Mouse (Mus musculus): ENCODE data around the gene Tln2. TPM values are rescaled to one million over a fixed set of nuclear protein-coding genes. Genes with fewer than 3 reads are reported as not detected.
A peak's percentile ranks its signal among the peaks of the same experiment; 100 is the strongest.

The Tln2 gene
- polyA plus RNA-seq, 1 experiment from 2014 or later: 24.0 TPM

DNA sequence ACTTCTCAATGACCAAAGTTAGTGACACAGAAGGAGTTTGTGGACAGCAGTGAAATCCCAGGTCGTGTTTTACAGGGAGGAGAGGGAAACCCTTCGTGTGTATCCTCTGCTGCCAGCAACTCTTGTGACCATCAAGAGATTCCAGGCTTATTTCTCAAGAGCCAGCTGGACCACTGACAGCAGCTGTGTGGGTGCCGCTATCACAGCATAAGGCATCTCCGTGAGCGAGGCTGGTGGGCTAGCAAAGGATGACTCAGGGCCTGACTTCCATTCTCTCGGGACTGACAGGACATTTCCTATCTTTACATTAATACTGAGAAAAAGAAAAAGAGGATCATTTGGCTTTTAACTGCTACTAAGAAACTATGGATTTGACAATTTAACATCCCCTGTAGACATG is 283.1 kb downstream of the Tln2 start:
- Histone ChIP-seq H3K4me3 (ENCODE audit: low read length) (no peak overlapping the region), H3K4me1 (ENCODE audit: control insufficient read depth, insufficient read depth, low read length) (no peaks in the 10 kb centered on the region), H3K9ac (ENCODE audit: low read depth, low read length) (no peak overlapping the region), H3K27me3 (ENCODE audit: control insufficient read depth, insufficient read depth, low read length) (no peaks in the 10 kb centered on the region), H3K9me3 (ENCODE audit: control insufficient read depth, low read length) (no peaks in the 10 kb centered on the region), H3K4me2 (replicated peaks; ENCODE audit: low read depth, low read length) (no peak overlapping the region), H3K27ac (ENCODE audit: low read depth, low read length) (no peak overlapping the region), H3K36me3 (ENCODE audit: control insufficient read depth, insufficient read depth, low read length) (no peaks in the 10 kb centered on the region)
- WGBS: 89% methylated on average over 6 of the region's 6 CpGs
- no peak for ATAC-seq (ENCODE audit: low FRiP score, low TSS enrichment)

DNA sequence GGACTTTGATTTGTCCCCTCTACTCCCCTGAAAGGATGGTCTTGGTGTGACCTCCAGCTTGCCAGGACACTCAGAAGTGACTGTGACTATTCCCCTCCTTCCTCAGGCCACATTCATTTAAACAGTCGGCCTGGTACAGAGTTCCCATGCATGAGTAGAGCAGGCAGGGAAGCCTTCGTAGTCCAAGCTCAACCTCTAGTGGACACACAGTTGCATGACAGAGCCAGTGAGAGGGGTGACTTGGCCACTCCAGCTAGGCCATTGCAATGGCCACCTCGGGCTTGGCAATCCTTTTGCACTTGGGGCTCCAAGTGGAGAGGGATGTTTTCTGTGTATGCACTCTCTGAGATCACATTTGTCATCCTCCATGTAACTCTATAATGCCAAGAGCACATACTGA is 285.2 kb downstream of the Tln2 start:
- no peak overlapping the region for H3K9ac ChIP-seq (ENCODE audit: low read depth, low read length)
- no peaks in the 10 kb centered on the region for H3K36me3 ChIP-seq (ENCODE audit: control insufficient read depth, insufficient read depth, low read length)
- peaks cover 8% of the 10 kb centered on the region; the same call in 1 of the 2 replicates for H3K4me1 ChIP-seq (ENCODE audit: control insufficient read depth, insufficient read depth, low read length)
- H3K4me3 ChIP-seq (ENCODE audit: low read length): no peak overlapping the region
- H3K9me3 ChIP-seq (ENCODE audit: control insufficient read depth, low read length): no peaks in the 10 kb centered on the region
- H3K27me3 ChIP-seq (ENCODE audit: control insufficient read depth, insufficient read depth, low read length): no peaks in the 10 kb centered on the region
- no peak overlapping the region for H3K27ac ChIP-seq (ENCODE audit: low read depth, low read length)
- ATAC-seq (ENCODE audit: low FRiP score, low TSS enrichment): 0 out of 2 replicates have a peak, but pooled peaks have one; percentile 52
- H3K4me2 ChIP-seq (replicated peaks; ENCODE audit: low read depth, low read length): no peak overlapping the region
- 28% methylated on average over 3 of the region's 3 CpGs for WGBS

DNA sequence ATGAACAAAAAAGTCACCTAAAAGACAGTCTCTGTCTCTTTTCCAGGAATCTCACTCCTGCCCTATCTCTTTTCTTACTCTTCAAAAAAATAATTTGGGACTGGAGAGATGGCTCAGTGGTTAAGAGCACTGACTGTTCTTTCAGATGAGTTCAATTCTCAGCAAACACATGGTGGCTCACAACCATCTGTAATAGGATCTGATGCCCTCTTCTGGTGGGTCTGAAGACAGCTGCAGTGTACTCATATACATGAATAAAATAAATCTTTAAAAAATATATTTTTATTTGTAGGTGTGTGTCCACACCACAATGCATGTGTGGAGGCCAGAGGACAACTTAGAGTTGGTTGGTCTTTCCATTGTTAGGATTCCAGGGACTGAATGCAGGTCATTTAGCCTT is 286.1 kb downstream of the Tln2 start:
- H3K36me3 ChIP-seq (ENCODE audit: control insufficient read depth, insufficient read depth, low read length): no peaks in the 10 kb centered on the region
- no peak overlapping the region for H3K9ac ChIP-seq (ENCODE audit: low read depth, low read length)
- no peaks in the 10 kb centered on the region for H3K9me3 ChIP-seq (ENCODE audit: control insufficient read depth, low read length)
- H3K4me2 ChIP-seq (replicated peaks; ENCODE audit: low read depth, low read length): no peak overlapping the region
- H3K4me1 ChIP-seq (ENCODE audit: control insufficient read depth, insufficient read depth, low read length): peaks cover 12% of the 10 kb centered on the region; the same call in 1 of the 2 replicates
- no peaks in the 10 kb centered on the region for H3K27me3 ChIP-seq (ENCODE audit: control insufficient read depth, insufficient read depth, low read length)
- no peak for ATAC-seq (ENCODE audit: low FRiP score, low TSS enrichment)
- no peak overlapping the region for H3K4me3 ChIP-seq (ENCODE audit: low read length)
- no peak overlapping the region for H3K27ac ChIP-seq (ENCODE audit: low read depth, low read length)

DNA sequence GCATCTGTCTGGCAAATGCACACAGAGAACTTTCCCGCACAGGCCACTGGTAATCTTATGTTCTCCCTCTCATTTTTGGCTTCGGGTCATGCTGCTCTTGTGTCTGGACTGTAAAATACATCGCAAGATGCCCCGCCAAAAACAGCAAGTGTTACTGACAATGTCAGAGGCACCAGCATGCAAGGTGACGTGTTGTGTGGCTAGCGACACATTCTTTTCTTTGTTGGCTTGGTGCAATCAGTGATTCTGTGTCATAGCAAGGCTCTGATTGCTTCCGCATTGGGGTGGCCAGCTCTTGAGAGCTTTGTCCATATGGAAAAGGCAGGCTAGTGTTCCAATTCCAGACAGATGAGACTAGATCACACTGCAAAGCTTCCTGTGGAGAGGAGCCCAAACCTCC is 288.8 kb downstream of the Tln2 start:
- peak overlapping the region; percentile 32; the same call in 1 of the 2 replicates for H3K27ac ChIP-seq (ENCODE audit: low read depth, low read length)
- H3K4me2 ChIP-seq (replicated peaks; ENCODE audit: low read depth, low read length): no peak overlapping the region
- 72% methylated on average over 7 of the region's 7 CpGs for WGBS
- no peak for ATAC-seq (ENCODE audit: low FRiP score, low TSS enrichment)
- peaks cover 12% of the 10 kb centered on the region; the same call in 1 of the 2 replicates for H3K4me1 ChIP-seq (ENCODE audit: control insufficient read depth, insufficient read depth, low read length)
- no peaks in the 10 kb centered on the region for H3K36me3 ChIP-seq (ENCODE audit: control insufficient read depth, insufficient read depth, low read length)
- H3K9ac ChIP-seq (ENCODE audit: low read depth, low read length): no peak overlapping the region
- H3K4me3 ChIP-seq (ENCODE audit: low read length): no peak overlapping the region
- H3K27me3 ChIP-seq (ENCODE audit: control insufficient read depth, insufficient read depth, low read length): no peaks in the 10 kb centered on the region
- no peaks in the 10 kb centered on the region for H3K9me3 ChIP-seq (ENCODE audit: control insufficient read depth, low read length)

DNA sequence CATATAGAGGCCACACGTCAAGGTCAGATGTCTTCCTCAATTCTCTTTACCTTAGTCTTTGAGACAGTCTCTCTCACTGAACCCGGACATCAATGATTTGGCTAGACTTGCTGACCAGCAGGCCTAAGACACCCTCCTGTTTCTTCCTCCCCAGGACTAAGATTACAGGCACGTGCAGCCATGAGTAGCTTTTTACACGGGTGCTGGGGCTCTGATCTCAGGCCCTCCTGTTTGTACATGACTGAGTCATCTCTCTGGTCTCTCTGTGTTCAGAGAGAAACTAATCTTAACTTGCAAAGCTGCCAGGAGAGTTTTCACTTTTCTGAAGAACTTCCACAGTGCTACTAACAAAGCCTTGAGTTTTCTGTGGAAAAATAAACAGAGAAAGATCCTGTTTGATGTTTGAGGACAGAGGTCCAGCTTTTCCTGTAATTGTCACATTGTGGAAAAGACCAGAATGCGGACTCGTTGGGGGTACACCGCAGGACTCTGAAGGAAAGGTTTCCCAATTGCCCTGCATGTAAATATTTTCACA is 289.4 kb downstream of the Tln2 start:
- no peak overlapping the region for H3K9ac ChIP-seq (ENCODE audit: low read depth, low read length)
- no peak overlapping the region for H3K27ac ChIP-seq (ENCODE audit: low read depth, low read length)
- H3K9me3 ChIP-seq (ENCODE audit: control insufficient read depth, low read length): no peaks in the 10 kb centered on the region
- H3K36me3 ChIP-seq (ENCODE audit: control insufficient read depth, insufficient read depth, low read length): no peaks in the 10 kb centered on the region
- no peak for ATAC-seq (ENCODE audit: low FRiP score, low TSS enrichment)
- H3K4me3 ChIP-seq (ENCODE audit: low read length): no peak overlapping the region
- peaks cover 12% of the 10 kb centered on the region; the same call in 1 of the 2 replicates for H3K4me1 ChIP-seq (ENCODE audit: control insufficient read depth, insufficient read depth, low read length)
- H3K4me2 ChIP-seq (replicated peaks; ENCODE audit: low read depth, low read length): no peak overlapping the region
- 58% methylated on average over 7 of the region's 7 CpGs for WGBS
- no peaks in the 10 kb centered on the region for H3K27me3 ChIP-seq (ENCODE audit: control insufficient read depth, insufficient read depth, low read length)

DNA sequence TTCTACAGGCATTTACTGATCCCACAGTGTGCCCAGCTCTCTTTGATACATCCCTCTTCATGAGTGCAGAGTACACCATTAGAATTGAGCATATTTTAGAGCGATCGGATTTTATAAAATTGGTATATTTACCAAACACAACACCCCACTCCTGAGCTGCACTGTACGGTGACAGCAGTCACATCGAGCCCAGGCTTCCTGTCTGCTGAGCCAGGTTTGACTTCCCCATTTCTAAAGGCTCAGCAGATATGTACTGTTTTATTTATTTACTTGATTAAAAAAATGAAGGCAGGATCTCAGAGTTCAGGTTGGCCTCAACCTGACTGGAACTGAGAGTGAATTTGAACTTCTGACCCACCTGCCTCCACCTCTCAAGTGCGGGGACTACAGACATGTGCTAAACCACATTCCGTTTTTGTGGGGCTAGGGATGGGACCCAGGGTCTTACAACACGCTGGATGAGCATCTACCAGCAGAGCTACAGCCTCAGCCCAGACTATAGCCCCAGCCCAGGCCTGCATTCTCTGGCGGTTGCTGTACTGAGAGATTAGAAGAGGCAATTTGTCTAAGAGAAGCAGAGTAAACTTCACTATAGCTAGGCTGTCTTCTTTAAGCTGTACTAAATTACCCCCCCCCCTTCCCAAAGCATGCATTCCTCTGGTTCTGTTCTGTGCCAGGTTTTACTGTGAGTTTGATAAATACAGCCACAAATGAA is 292.1 kb downstream of the Tln2 start:
- no peaks in the 10 kb centered on the region for H3K27me3 ChIP-seq (ENCODE audit: control insufficient read depth, insufficient read depth, low read length)
- H3K4me1 ChIP-seq (ENCODE audit: control insufficient read depth, insufficient read depth, low read length): peaks cover 12% of the 10 kb centered on the region; the same call in 1 of the 2 replicates
- no peak overlapping the region for H3K9ac ChIP-seq (ENCODE audit: low read depth, low read length)
- ATAC-seq (ENCODE audit: low FRiP score, low TSS enrichment): no peak
- H3K4me3 ChIP-seq (ENCODE audit: low read length): no peak overlapping the region
- H3K9me3 ChIP-seq (ENCODE audit: control insufficient read depth, low read length): no peaks in the 10 kb centered on the region
- H3K27ac ChIP-seq (ENCODE audit: low read depth, low read length): no peak overlapping the region
- no peaks in the 10 kb centered on the region for H3K36me3 ChIP-seq (ENCODE audit: control insufficient read depth, insufficient read depth, low read length)
- WGBS: 82% methylated on average over 8 of the region's 8 CpGs
- no peak overlapping the region for H3K4me2 ChIP-seq (replicated peaks; ENCODE audit: low read depth, low read length)

DNA sequence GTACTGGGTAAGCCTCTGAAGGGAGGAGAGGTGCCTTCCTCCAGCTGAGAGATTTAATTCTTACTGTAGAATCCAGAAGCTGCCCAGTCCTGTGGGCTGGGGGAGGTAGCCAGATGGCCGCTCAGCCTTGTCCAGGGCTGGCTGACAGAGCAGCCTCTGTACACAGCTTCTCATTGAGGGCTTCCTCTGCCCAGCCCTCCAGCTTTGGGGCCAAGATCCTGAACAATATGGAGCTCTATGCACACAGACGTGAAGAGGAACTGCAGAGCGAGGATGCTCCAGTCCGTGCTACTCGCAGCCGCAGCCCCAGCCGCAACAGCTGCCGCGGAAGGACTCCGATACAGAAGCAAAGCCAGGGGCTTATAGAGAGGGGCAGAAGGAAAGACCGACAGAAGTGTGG is 294.0 kb downstream of the Tln2 start:
- Histone ChIP-seq H3K4me2 (replicated peaks; ENCODE audit: low read depth, low read length) (no peak overlapping the region), H3K36me3 (ENCODE audit: control insufficient read depth, insufficient read depth, low read length) (no peaks in the 10 kb centered on the region), H3K4me3 (ENCODE audit: low read length) (no peak overlapping the region), H3K27ac (ENCODE audit: low read depth, low read length) (no peak overlapping the region), H3K27me3 (ENCODE audit: control insufficient read depth, insufficient read depth, low read length) (no peaks in the 10 kb centered on the region), H3K9me3 (ENCODE audit: control insufficient read depth, low read length) (no peaks in the 10 kb centered on the region), H3K4me1 (ENCODE audit: control insufficient read depth, insufficient read depth, low read length) (peaks cover 9% of the 10 kb centered on the region; the same call in 1 of the 2 replicates), H3K9ac (ENCODE audit: low read depth, low read length) (no peak overlapping the region)
- no peak for ATAC-seq (ENCODE audit: low FRiP score, low TSS enrichment)
- WGBS: 76% methylated on average over 11 of the region's 11 CpGs

DNA sequence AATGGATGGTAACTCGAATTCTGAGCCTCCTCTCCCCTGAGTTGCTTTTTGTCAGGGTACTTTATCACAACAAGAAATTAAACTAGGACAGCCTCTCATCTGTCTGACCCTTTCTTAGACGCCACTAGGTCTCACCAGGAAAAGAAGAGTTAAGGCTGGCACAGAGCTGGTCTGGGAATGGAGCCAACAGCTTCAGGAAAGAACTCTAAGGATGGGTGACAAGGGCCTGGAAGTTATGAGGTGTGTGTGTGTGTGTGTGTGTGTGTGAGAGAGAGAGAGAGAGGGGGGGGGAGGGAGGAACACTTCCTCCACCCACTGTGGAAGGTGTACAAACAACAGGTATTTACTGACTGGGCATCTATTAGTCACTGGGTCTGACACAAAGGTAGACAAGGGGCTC is 294.6 kb downstream of the Tln2 start:
- no peaks in the 10 kb centered on the region for H3K27me3 ChIP-seq (ENCODE audit: control insufficient read depth, insufficient read depth, low read length)
- peaks cover 9% of the 10 kb centered on the region; the same call in 1 of the 2 replicates for H3K4me1 ChIP-seq (ENCODE audit: control insufficient read depth, insufficient read depth, low read length)
- no peak overlapping the region for H3K9ac ChIP-seq (ENCODE audit: low read depth, low read length)
- H3K4me3 ChIP-seq (ENCODE audit: low read length): no peak overlapping the region
- no peak overlapping the region for H3K27ac ChIP-seq (ENCODE audit: low read depth, low read length)
- no peak for ATAC-seq (ENCODE audit: low FRiP score, low TSS enrichment)
- 66% methylated on average over 2 of the region's 2 CpGs for WGBS
- H3K36me3 ChIP-seq (ENCODE audit: control insufficient read depth, insufficient read depth, low read length): no peaks in the 10 kb centered on the region
- H3K9me3 ChIP-seq (ENCODE audit: control insufficient read depth, low read length): no peaks in the 10 kb centered on the region
- no peak overlapping the region for H3K4me2 ChIP-seq (replicated peaks; ENCODE audit: low read depth, low read length)

DNA sequence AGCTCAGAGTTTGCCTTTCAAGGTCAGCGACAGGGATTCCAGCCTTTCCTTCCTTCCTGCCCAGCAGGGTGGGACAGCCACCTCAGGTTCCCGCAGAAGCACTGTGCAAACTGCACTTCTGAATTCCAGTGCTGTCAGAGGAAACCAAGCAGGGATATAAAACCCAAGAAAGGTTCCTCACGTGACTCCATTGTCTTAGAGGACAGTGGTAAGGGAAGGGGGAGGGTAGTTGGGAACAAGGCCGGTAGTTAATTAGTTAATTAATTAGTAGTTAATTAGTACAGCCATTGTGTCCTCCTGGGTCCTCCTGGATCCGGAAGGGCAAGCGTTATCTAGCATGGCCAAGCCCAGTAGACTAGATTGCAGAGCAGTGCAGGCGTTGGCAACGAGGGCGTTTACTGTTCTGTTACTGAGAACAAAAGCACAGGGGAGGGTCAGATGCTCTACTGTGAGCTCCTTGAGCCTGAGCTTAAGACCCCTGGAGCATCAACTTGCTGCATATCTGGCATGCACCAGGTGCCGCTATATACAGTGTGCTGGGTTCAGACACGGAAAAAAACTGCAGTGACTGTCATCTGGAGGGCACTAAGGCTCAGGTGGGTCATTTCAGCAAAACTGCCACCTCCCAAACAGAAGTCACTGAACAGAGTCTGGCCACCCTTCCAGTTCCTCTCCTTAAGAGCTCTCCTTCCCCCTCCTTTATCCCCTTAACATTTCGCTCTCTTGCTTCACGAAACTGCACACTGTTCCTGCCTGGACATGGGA is 298.5 kb downstream of the Tln2 start:
- 0 out of 2 replicates have a peak, but pooled peaks have one; percentile 25 for ATAC-seq (ENCODE audit: low FRiP score, low TSS enrichment)
- no peak overlapping the region for H3K4me3 ChIP-seq (ENCODE audit: low read length)
- peaks cover 8% of the 10 kb centered on the region for H3K36me3 ChIP-seq (ENCODE audit: control insufficient read depth, insufficient read depth, low read length)
- no peak overlapping the region for H3K27ac ChIP-seq (ENCODE audit: low read depth, low read length)
- no peak overlapping the region for H3K9ac ChIP-seq (ENCODE audit: low read depth, low read length)
- H3K4me1 ChIP-seq (ENCODE audit: control insufficient read depth, insufficient read depth, low read length): no peaks in the 10 kb centered on the region
- no peak overlapping the region for H3K4me2 ChIP-seq (replicated peaks; ENCODE audit: low read depth, low read length)
- 34% methylated on average over 13 of the region's 13 CpGs for WGBS
- H3K27me3 ChIP-seq (ENCODE audit: control insufficient read depth, insufficient read depth, low read length): no peaks in the 10 kb centered on the region
- H3K9me3 ChIP-seq (ENCODE audit: control insufficient read depth, low read length): no peaks in the 10 kb centered on the region
